Mouse (Mus musculus): Measurements from ENCODE around the gene Grb2. TPM values are rescaled to one million over a fixed set of nuclear protein-coding genes. Genes with fewer than 3 reads are reported as not detected.

The Grb2 gene
- polyA plus RNA-seq, 1 experiment from 2014 or later: 103 TPM

- Histone ChIP-seq H3K9ac (no peak overlapping the region), H3K4me2 (no peak overlapping the region), H3K36me3 (peaks cover 25% of the 10 kb centered on the region), H3K4me3 (no peak overlapping the region), H3K27me3 (no peaks in the 10 kb centered on the region), H3K27ac (no peak overlapping the region), H3K4me1 (replicated peaks) (peaks cover 9% of the 10 kb centered on the region; the same call in 1 of the 2 replicates), H3K9me3 (replicated peaks) (no peaks in the 10 kb centered on the region)
- ATAC-seq (replicated peaks; ENCODE audit: insufficient number of reproducible peaks, insufficient read depth, low FRiP score, low read depth): no peak
- WGBS: 61% methylated on average over 10 of the region's 10 CpGs
Observed at GRCm38 (mm10) chr11:115643265-115643664, 65.1 kb downstream of the Grb2 start.

- H3K4me3 ChIP-seq: no peak overlapping the region
- WGBS: 88% methylated on average over 2 of the region's 2 CpGs
Observed at GRCm38 (mm10) chr11:115642705-115643104, 65.7 kb downstream of the Grb2 start.

GRCm38 (mm10) chr11:115641664-115642036, 66.7 kb downstream of the Grb2 start:
- 85% methylated on average over 4 of the region's 4 CpGs for WGBS
- Histone ChIP-seq H3K4me1 (replicated peaks) (peaks cover 9% of the 10 kb centered on the region; the same call in 1 of the 2 replicates), H3K27me3 (no peaks in the 10 kb centered on the region), H3K27ac (no peak overlapping the region), H3K9me3 (replicated peaks) (no peaks in the 10 kb centered on the region), H3K4me2 (no peak overlapping the region), H3K9ac (no peak overlapping the region), H3K36me3 (peaks cover 19% of the 10 kb centered on the region; the same call in 1 of the 2 replicates), H3K4me3 (no peak overlapping the region)
- ATAC-seq (replicated peaks; ENCODE audit: insufficient number of reproducible peaks, insufficient read depth, low FRiP score, low read depth): no peak; the same call in 1 of the 2 replicates

More at GRCm38 (mm10) chr11:115642705-115643104, 65.7 kb downstream of the Grb2 start:
- no peak overlapping the region for H3K27ac ChIP-seq
- no peaks in the 10 kb centered on the region for H3K27me3 ChIP-seq
- H3K36me3 ChIP-seq: peaks cover 20% of the 10 kb centered on the region; the same call in 1 of the 2 replicates
- H3K9me3 ChIP-seq (replicated peaks): no peaks in the 10 kb centered on the region
- H3K4me2 ChIP-seq: no peak overlapping the region
- no peak for ATAC-seq (replicated peaks; ENCODE audit: insufficient number of reproducible peaks, insufficient read depth, low FRiP score, low read depth)
- H3K4me1 ChIP-seq (replicated peaks): peaks cover 9% of the 10 kb centered on the region; the same call in 1 of the 2 replicates
- no peak overlapping the region for H3K9ac ChIP-seq

GRCm38 (mm10) chr11:115640978-115641663, 67.3 kb downstream of the Grb2 start:
- 46% methylated on average over 14 of the region's 14 CpGs for WGBS
- H3K4me2 ChIP-seq: no peak overlapping the region
- H3K27me3 ChIP-seq: no peaks in the 10 kb centered on the region
- H3K36me3 ChIP-seq: peaks cover 14% of the 10 kb centered on the region; the same call in 1 of the 2 replicates
- no peak overlapping the region for H3K27ac ChIP-seq
- H3K4me3 ChIP-seq: no peak overlapping the region
- H3K9me3 ChIP-seq (replicated peaks): no peaks in the 10 kb centered on the region
- H3K9ac ChIP-seq: no peak overlapping the region
- ATAC-seq (replicated peaks; ENCODE audit: insufficient number of reproducible peaks, insufficient read depth, low FRiP score, low read depth): 0 out of 2 replicates have a peak, but pooled peaks have one; percentile 16
- peaks cover 9% of the 10 kb centered on the region; the same call in 1 of the 2 replicates for H3K4me1 ChIP-seq (replicated peaks)

- Histone ChIP-seq H3K4me1 (replicated peaks) (peaks cover 9% of the 10 kb centered on the region; the same call in 1 of the 2 replicates), H3K36me3 (peaks cover 14% of the 10 kb centered on the region; the same call in 1 of the 2 replicates), H3K9me3 (replicated peaks) (no peaks in the 10 kb centered on the region), H3K27ac (no peak overlapping the region), H3K27me3 (no peaks in the 10 kb centered on the region), H3K9ac (no peak overlapping the region), H3K4me2 (no peak overlapping the region), H3K4me3 (no peak overlapping the region)
- 78% methylated on average over 3 of the region's 4 CpGs for WGBS
- ATAC-seq (replicated peaks; ENCODE audit: insufficient number of reproducible peaks, insufficient read depth, low FRiP score, low read depth): no peak
Observed at GRCm38 (mm10) chr11:115640311-115640828, 68.0 kb downstream of the Grb2 start.

GRCm38 (mm10) chr11:115639540-115639939, 68.9 kb downstream of the Grb2 start:
- Histone ChIP-seq H3K27ac (no peak overlapping the region), H3K4me1 (replicated peaks) (peaks cover 9% of the 10 kb centered on the region; the same call in 1 of the 2 replicates), H3K36me3 (peaks cover 8% of the 10 kb centered on the region; the same call in 1 of the 2 replicates), H3K4me2 (no peak overlapping the region), H3K9me3 (replicated peaks) (no peaks in the 10 kb centered on the region), H3K9ac (no peak overlapping the region), H3K4me3 (no peak overlapping the region), H3K27me3 (no peaks in the 10 kb centered on the region)
- 65% methylated on average over 4 of the region's 4 CpGs for WGBS
- no peak for ATAC-seq (replicated peaks; ENCODE audit: insufficient number of reproducible peaks, insufficient read depth, low FRiP score, low read depth)

GRCm38 (mm10) chr11:115638498-115639409, 69.6 kb downstream of the Grb2 start:
- Histone ChIP-seq H3K36me3 (peaks cover 6% of the 10 kb centered on the region; the same call in 1 of the 2 replicates), H3K9me3 (replicated peaks) (no peaks in the 10 kb centered on the region), H3K27me3 (no peaks in the 10 kb centered on the region), H3K9ac (no peak overlapping the region), H3K27ac (no peak overlapping the region), H3K4me2 (no peak overlapping the region), H3K4me3 (no peak overlapping the region), H3K4me1 (replicated peaks) (peaks cover 9% of the 10 kb centered on the region; the same call in 1 of the 2 replicates)
- WGBS: 69% methylated on average over 5 of the region's 5 CpGs
- no peak for ATAC-seq (replicated peaks; ENCODE audit: insufficient number of reproducible peaks, insufficient read depth, low FRiP score, low read depth)

GRCm38 (mm10) chr11:115636960-115637359, 71.4 kb downstream of the Grb2 start:
- Histone ChIP-seq H3K4me1 (replicated peaks) (peaks cover 9% of the 10 kb centered on the region; the same call in 1 of the 2 replicates), H3K4me2 (no peak overlapping the region), H3K9me3 (replicated peaks) (no peaks in the 10 kb centered on the region), H3K27ac (no peak overlapping the region), H3K4me3 (no peak overlapping the region), H3K9ac (no peak overlapping the region), H3K27me3 (no peaks in the 10 kb centered on the region), H3K36me3 (no peaks in the 10 kb centered on the region)
- 80% methylated on average over 3 of the region's 3 CpGs for WGBS
- ATAC-seq (replicated peaks; ENCODE audit: insufficient number of reproducible peaks, insufficient read depth, low FRiP score, low read depth): no peak

- WGBS: 71% methylated on average over 8 of the region's 8 CpGs
- Histone ChIP-seq H3K9ac (no peak overlapping the region), H3K4me1 (replicated peaks) (peaks cover 6% of the 10 kb centered on the region), H3K27me3 (no peaks in the 10 kb centered on the region), H3K36me3 (no peaks in the 10 kb centered on the region), H3K4me3 (no peak overlapping the region), H3K9me3 (replicated peaks) (no peaks in the 10 kb centered on the region), H3K4me2 (no peak overlapping the region), H3K27ac (no peak overlapping the region)
- ATAC-seq (replicated peaks; ENCODE audit: insufficient number of reproducible peaks, insufficient read depth, low FRiP score, low read depth): no peak
Observed at GRCm38 (mm10) chr11:115635484-115635883, 72.9 kb downstream of the Grb2 start.

GRCm38 (mm10) chr11:115635041-115635440, 73.4 kb downstream of the Grb2 start:
- H3K9me3 ChIP-seq (replicated peaks): no peaks in the 10 kb centered on the region
- peaks cover 6% of the 10 kb centered on the region for H3K4me1 ChIP-seq (replicated peaks)
- no peak overlapping the region for H3K4me2 ChIP-seq
- H3K9ac ChIP-seq: no peak overlapping the region
- 88% methylated on average over 8 of the region's 8 CpGs for WGBS
- no peaks in the 10 kb centered on the region for H3K36me3 ChIP-seq
- H3K27ac ChIP-seq: no peak overlapping the region
- no peak overlapping the region for H3K4me3 ChIP-seq
- ATAC-seq (replicated peaks; ENCODE audit: insufficient number of reproducible peaks, insufficient read depth, low FRiP score, low read depth): no peak
- H3K27me3 ChIP-seq: no peaks in the 10 kb centered on the region

GRCm38 (mm10) chr11:115634109-115634508, 74.3 kb downstream of the Grb2 start:
- Histone ChIP-seq H3K27me3 (no peaks in the 10 kb centered on the region), H3K36me3 (no peaks in the 10 kb centered on the region), H3K4me2 (no peak overlapping the region), H3K9ac (no peak overlapping the region), H3K4me3 (no peak overlapping the region), H3K27ac (no peak overlapping the region), H3K4me1 (replicated peaks) (peaks cover 1% of the 10 kb centered on the region), H3K9me3 (replicated peaks) (no peaks in the 10 kb centered on the region)
- WGBS: 41% methylated on average over 1 of the region's 4 CpGs
- ATAC-seq (replicated peaks; ENCODE audit: insufficient number of reproducible peaks, insufficient read depth, low FRiP score, low read depth): no peak

Data from heart, embryonic 15.5 days (tissue).